Mouse (Mus musculus): ENCODE results near the gene Adh6a.

DNA sequence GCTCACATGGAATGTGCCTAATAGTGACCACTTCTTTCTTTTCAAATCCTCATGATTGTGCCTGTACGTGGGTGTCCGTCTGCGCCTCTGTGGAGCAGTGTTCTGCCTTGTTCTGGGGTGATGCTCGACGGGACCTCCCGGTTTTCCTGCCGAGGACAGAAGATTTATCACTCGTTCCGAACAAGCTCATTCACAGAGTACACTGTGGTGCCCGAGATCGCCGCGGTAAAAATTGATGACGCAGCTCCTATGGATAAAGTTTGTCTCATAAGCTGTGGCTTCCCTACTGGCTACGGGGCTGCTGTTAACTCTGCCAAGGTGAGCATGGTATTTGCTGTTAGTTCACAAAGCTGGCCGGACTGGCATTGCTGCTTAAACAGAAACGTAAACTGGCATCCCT, 11.9 kb downstream of the Adh6a start:
- TF ChIP-seq USF1 (IDR thresholded peaks at IDR 0.05; ENCODE audit: low read depth, low read length) (no peak), MAX (IDR thresholded peaks at IDR 0.05; ENCODE audit: low read length) (no peak), CTCF (IDR thresholded peaks at IDR 0.05 in 2 of 3, conservative IDR thresholded peaks at IDR 0.05 in 1 of 3; ENCODE audit: control insufficient read depth in 1 of 3, insufficient read depth in 1 of 3, low read depth in 2 of 3, low read length in 3 of 3, poor library complexity in 1 of 3, severe bottlenecking in 1 of 3) (no peak), MAFK (IDR thresholded peaks at IDR 0.05; ENCODE audit: borderline replicate concordance, low read depth, low read length) (no peak), TAL1 (IDR thresholded peaks at IDR 0.05; ENCODE audit: low read length) (no peak), RCOR1 (IDR thresholded peaks at IDR 0.05; ENCODE audit: low read depth, low read length) (no peak), E2F4 (IDR thresholded peaks at IDR 0.05; ENCODE audit: borderline replicate concordance, low read depth, low read length) (no peak), MEF2A (IDR thresholded peaks at IDR 0.05; ENCODE audit: extremely low read depth, insufficient replicate concordance, low read depth, low read length, poor library complexity, severe bottlenecking) (no peak), ZC3H11A (IDR thresholded peaks at IDR 0.05; ENCODE audit: low read depth, low read length) (no peak), EP300 (IDR thresholded peaks at IDR 0.05; ENCODE audit: low read depth in 1 of 2, low read length in 2 of 2) (no peak), UBTF (IDR thresholded peaks at IDR 0.05; ENCODE audit: borderline replicate concordance, insufficient read depth, low read depth, low read length) (no peak), POLR2A (IDR thresholded peaks at IDR 0.05; ENCODE audit: control insufficient read depth in 1 of 2, insufficient read depth in 1 of 2, low read depth in 1 of 2, low read length in 2 of 2, poor library complexity in 1 of 2) (no peak), POLR2AphosphoS5 (IDR thresholded peaks at IDR 0.05; ENCODE audit: borderline replicate concordance, low read depth, low read length) (no peak)
